Mouse (Mus musculus): ENCODE measurements around the gene Psg16. TPM values are rescaled to one million over a fixed set of nuclear protein-coding genes. Genes with fewer than 3 reads are reported as not detected.
A peak's percentile ranks its signal among the peaks of the same experiment; 100 is the strongest.
"Not testable (repeated sequence)": the region's sequence is repeated elsewhere in the genome, so short reads cannot be mapped to it uniquely, and the experiment has no call there.

The Psg16 gene
- polyA plus RNA-seq, 1 experiment: 3.2 TPM

GRCm38 (mm10) chr7:17090058-17090585 is 16.3 kb downstream of the Psg16 start:
- no peak for DNase-seq (ENCODE audit: extremely low spot score in 1 of 2, low spot score in 1 of 2)

GRCm38 (mm10) chr7:17091280-17091679 is 17.4 kb downstream of the Psg16 start:
- DNase-seq (ENCODE audit: extremely low spot score in 1 of 2, low spot score in 1 of 2): no peak

GRCm38 (mm10) chr7:17101631-17102030 is 27.8 kb downstream of the Psg16 start:
- DNase-seq (ENCODE audit: extremely low spot score in 1 of 2, low spot score in 1 of 2): not testable (repeated sequence)

GRCm38 (mm10) chr7:17135307-17135706 is 61.5 kb downstream of the Psg16 start:
- DNase-seq (ENCODE audit: extremely low spot score in 1 of 2, low spot score in 1 of 2): no peak

GRCm38 (mm10) chr7:17149931-17150330 is 76.1 kb downstream of the Psg16 start, which contains the start of gene Ceacam3:
Gene Ceacam3 (plus strand): TSS chr7:17150282.
- DNase-seq (ENCODE audit: extremely low spot score in 1 of 2, low spot score in 1 of 2): no peak

- peak in 1 of 2 experiments; percentile 16 for DNase-seq (ENCODE audit: extremely low spot score in 1 of 2, low spot score in 1 of 2)
Measured at GRCm38 (mm10) chr7:17155634-17156033, 81.8 kb downstream of the Psg16 start.

- no peak for DNase-seq (ENCODE audit: extremely low spot score in 1 of 2, low spot score in 1 of 2)
Measured at GRCm38 (mm10) chr7:17156885-17157677, 83.2 kb downstream of the Psg16 start.

- no peak for DNase-seq (ENCODE audit: extremely low spot score in 1 of 2, low spot score in 1 of 2)
Measured at GRCm38 (mm10) chr7:17159011-17159410, 85.2 kb downstream of the Psg16 start.

GRCm38 (mm10) chr7:17171827-17172226 is 98.0 kb downstream of the Psg16 start:
- no peak for DNase-seq (ENCODE audit: extremely low spot score in 1 of 2, low spot score in 1 of 2)

Other genes starting within 250 kb of the Psg16 start
- 6.4 and 6.7 TPM in 2 replicates for gene Prkd2, start 231.1 kb upstream of the Psg16 start, polyA plus RNA-seq (2012; rRNA removed)
- gene Dact3, start 198.7 kb upstream of the Psg16 start, polyA plus RNA-seq (2012; rRNA removed): 151 and 154 TPM in 2 replicates
- gene Gng8, start 182.3 kb upstream of the Psg16 start, polyA plus RNA-seq (2012; rRNA removed): 5.9 and 7.6 TPM in 2 replicates
- gene Ptgir, start 167.6 kb upstream of the Psg16 start, polyA plus RNA-seq (2012; rRNA removed): 0.20 and 0.25 TPM in 2 replicates
- gene Calm3, start 149.9 kb upstream of the Psg16 start, polyA plus RNA-seq (2012; rRNA removed): 1,679 and 1,948 TPM in 2 replicates
- gene Pnmal2, start 129.4 kb upstream of the Psg16 start, polyA plus RNA-seq (2012; rRNA removed): 132 and 134 TPM in 2 replicates
- 63.1 and 73.0 TPM in 2 replicates for gene Pnmal1, start 114.4 kb upstream of the Psg16 start, polyA plus RNA-seq (2012; rRNA removed)
- gene Gm42372, start 91.0 kb upstream of the Psg16 start, polyA plus RNA-seq (2012; rRNA removed): 58.7 and 72.7 TPM in 2 replicates
- gene Ccdc8, start 81.3 kb upstream of the Psg16 start, polyA plus RNA-seq (2012; rRNA removed): 2.1 and 2.6 TPM in 2 replicates
- gene Ppp5c, start 46.1 kb upstream of the Psg16 start, polyA plus RNA-seq (2012; rRNA removed): 236 and 239 TPM in 2 replicates
- 2.6 and 3.4 TPM in 2 replicates for gene Hif3a, start 11.6 kb upstream of the Psg16 start, polyA plus RNA-seq (2012; rRNA removed)
- 0.46 and 0.53 TPM in 2 replicates for gene Ceacam3, start 76.2 kb downstream of the Psg16 start, polyA plus RNA-seq (2012; rRNA removed)
- gene Psg29, start 129.4 kb downstream of the Psg16 start, polyA plus RNA-seq (2012; rRNA removed): 0.42 and 0.76 TPM in 2 replicates

All from frontal cortex, adult 2 months (tissue).